Mouse (Mus musculus): ENCODE data around the gene Cdip1.
"Not testable (repeated sequence)": the region's sequence is repeated elsewhere in the genome, so short reads cannot be mapped to it uniquely, and the experiment has no call there.

The Cdip1 gene

GRCm38 (mm10) chr16:4789810-4790559, at the start of gene Cdip1:
Gene Cdip1, minus strand, starts transcription at chr16:4790292.
- peak; percentile 94 to 96 for DNase-seq

- DNase-seq, result no peak
Measured at GRCm38 (mm10) chr16:4839552-4839951, 49.5 kb upstream of the Cdip1 start.

GRCm38 (mm10) chr16:4837631-4838030, 47.5 kb upstream of the Cdip1 start:
- no peak for DNase-seq

- DNase-seq, result peak in 1 of 2 experiments; percentile 46
Measured at GRCm38 (mm10) chr16:4835191-4835590, 45.1 kb upstream of the Cdip1 start, which contains the start of gene 4930562C15Rik. Gene 4930562C15Rik, plus strand, starts transcription at chr16:4835416.

GRCm38 (mm10) chr16:4833858-4834257, 43.8 kb upstream of the Cdip1 start:
- no peak for DNase-seq

- DNase-seq, result no peak
Measured at GRCm38 (mm10) chr16:4831650-4832419, 41.7 kb upstream of the Cdip1 start.

GRCm38 (mm10) chr16:4829271-4829900, 39.3 kb upstream of the Cdip1 start:
- DNase-seq, result no peak

- no peak for DNase-seq
Measured at GRCm38 (mm10) chr16:4827639-4828038, 37.5 kb upstream of the Cdip1 start.

GRCm38 (mm10) chr16:4824466-4824865, 34.4 kb upstream of the Cdip1 start:
- DNase-seq, result not testable (repeated sequence)

GRCm38 (mm10) chr16:4818349-4818748, 28.3 kb upstream of the Cdip1 start:
- no peak for DNase-seq

- no peak for DNase-seq
Measured at GRCm38 (mm10) chr16:4796631-4797030, 6.5 kb upstream of the Cdip1 start.

- no peak for DNase-seq
Measured at GRCm38 (mm10) chr16:4791332-4791731, 1.2 kb upstream of the Cdip1 start.

GRCm38 (mm10) chr16:4789311-4789768, 752 bp downstream of the Cdip1 start:
- DNase-seq, result peak; percentile 35 to 67

GRCm38 (mm10) chr16:4788176-4788575, 1.9 kb downstream of the Cdip1 start:
- no peak for DNase-seq

GRCm38 (mm10) chr16:4785706-4786105, 4.4 kb downstream of the Cdip1 start:
- no peak for DNase-seq

- no peak for DNase-seq
Measured at GRCm38 (mm10) chr16:4782515-4782914, 7.6 kb downstream of the Cdip1 start.

- peak; percentile 74 to 83 for DNase-seq
Measured at GRCm38 (mm10) chr16:4781524-4782196, 8.4 kb downstream of the Cdip1 start.

- DNase-seq, result no peak
Measured at GRCm38 (mm10) chr16:4778940-4779339, 11.2 kb downstream of the Cdip1 start.

GRCm38 (mm10) chr16:4777905-4778609, 12.0 kb downstream of the Cdip1 start:
- DNase-seq, result peak; percentile 58 to 72

GRCm38 (mm10) chr16:4777171-4777904, 12.8 kb downstream of the Cdip1 start:
- DNase-seq, result peak; percentile 51 to 67

GRCm38 (mm10) chr16:4773289-4773970, 16.7 kb downstream of the Cdip1 start:
- DNase-seq, result peak; percentile 28 to 50

Data from kidney, postnatal 25 days (tissue).